Mouse (Mus musculus): ENCODE measurements at regions not wholly inside any gene's neighbourhood (a gene's known extent, or its start where the extent isn't known, plus 50 kb on each side); places are given as distances from the start of the nearest gene placed in this dataset.

- no peak for DNase-seq (ENCODE audit: low spot score)
Measured at GRCm38 (mm10) chr10:24519795-24520512, 75.3 kb upstream of the Ccn2 start.

DNA sequence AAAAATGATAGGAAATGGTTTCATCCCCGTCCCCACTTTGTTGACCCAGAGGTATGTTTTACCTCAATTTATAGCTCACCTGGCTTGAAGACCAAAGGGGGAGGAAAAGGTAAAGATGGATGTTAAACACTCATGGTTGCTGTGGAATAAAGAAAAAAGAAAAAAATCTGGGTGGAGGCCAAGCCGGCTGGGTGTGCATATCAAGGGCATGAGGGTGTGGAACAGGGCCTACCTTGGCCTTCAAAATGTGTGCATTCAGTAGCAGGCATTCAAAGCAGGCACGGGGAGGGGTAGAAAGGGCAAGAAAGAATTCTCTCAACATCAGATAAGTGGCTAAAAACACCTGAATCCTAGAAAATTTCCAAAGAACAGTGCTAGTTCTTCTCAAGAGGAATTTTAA, 74.7 kb upstream of the Ccn2 start:
- DNase-seq (ENCODE audit: low spot score) = no peak

DNA sequence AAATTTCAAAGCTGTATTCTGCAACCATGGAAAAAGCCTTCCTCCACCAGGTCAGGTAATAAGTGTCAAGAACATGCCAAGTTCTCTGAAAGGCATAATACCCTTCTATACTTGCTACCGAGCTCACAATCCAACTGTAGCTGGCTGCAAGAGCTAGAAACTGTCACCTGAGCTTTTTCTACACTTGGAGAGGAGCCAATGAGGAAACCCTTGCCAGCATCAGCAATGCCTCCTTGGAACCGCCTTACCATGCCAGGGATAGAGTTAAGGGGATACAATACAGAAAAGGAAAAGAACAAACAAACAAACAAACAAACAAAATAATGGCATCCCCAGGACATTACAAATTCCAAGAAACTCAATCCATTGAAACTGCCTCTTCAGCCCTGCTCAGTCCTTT, 62.5 kb upstream of the Ccn2 start:
- no peak for DNase-seq (ENCODE audit: low spot score)

DNA sequence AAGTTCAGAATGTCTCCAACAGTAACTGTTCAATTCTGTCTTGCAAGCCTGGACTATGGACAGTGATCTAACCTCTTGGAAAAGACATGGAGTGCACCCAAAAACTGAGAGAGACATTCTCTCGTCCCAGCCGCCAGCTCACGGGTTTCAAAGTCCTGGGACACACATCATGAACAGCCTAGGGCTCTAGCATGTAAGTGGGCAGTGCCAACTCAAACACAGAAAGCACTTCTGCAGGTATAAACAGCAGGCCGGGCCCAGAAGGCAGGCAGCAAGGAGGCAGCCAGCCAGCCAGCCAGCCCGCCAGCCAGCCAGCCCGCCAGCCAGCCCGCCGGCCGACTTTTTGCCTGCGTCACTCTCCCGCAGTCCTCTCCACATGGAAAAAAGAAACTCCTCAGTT, 60.3 kb upstream of the Ccn2 start:
- no peak for DNase-seq (ENCODE audit: low spot score)

DNA sequence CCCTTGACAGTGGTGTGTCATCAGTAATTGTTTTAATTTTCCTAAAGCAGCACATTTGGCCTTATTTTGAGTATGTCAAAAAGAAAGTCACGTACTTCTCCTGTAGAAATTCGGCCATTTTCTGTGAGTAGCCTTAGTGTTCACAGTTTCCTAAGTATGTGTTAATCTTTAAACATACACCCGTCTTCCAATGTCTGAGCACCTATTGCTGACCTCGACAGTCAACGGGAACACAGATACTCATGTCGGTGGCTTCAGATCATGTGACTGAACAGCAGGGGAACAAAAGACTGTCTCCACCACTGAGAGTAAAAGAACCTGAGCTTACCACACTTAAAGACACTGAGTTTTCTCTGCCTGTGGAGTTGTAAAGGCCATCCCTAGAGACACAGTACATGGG, 59.8 kb upstream of the Ccn2 start:
- no peak for DNase-seq (ENCODE audit: low spot score)

DNA sequence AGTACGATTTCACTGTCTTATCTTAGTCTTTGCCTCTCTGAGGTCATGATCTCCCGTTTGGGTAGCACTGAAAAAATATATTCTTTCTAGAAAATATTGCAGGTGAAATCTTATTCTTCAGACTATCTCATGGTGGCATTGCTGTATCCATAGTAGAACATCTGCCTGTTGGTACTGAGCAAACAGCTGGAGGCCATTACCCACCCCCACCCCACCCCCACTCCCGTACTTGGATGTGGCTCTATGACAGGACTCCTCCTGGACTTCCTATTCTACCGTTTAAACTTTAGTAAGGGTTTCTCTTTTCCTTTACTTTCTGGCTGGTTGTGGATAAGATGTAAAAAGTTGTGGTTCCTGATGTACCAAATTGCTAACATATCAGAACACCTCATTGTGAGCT, 53.3 kb upstream of the Ccn2 start:
- DNase-seq (ENCODE audit: low spot score) = no peak
